Mouse (Mus musculus): Measurements from ENCODE around the gene Lrrfip1. TPM values are rescaled to one million over a fixed set of nuclear protein-coding genes. Genes with fewer than 3 reads are reported as not detected.

Lrrfip1 gene
- polyA plus RNA-seq, 1 experiment, result 31.7 TPM

DNA sequence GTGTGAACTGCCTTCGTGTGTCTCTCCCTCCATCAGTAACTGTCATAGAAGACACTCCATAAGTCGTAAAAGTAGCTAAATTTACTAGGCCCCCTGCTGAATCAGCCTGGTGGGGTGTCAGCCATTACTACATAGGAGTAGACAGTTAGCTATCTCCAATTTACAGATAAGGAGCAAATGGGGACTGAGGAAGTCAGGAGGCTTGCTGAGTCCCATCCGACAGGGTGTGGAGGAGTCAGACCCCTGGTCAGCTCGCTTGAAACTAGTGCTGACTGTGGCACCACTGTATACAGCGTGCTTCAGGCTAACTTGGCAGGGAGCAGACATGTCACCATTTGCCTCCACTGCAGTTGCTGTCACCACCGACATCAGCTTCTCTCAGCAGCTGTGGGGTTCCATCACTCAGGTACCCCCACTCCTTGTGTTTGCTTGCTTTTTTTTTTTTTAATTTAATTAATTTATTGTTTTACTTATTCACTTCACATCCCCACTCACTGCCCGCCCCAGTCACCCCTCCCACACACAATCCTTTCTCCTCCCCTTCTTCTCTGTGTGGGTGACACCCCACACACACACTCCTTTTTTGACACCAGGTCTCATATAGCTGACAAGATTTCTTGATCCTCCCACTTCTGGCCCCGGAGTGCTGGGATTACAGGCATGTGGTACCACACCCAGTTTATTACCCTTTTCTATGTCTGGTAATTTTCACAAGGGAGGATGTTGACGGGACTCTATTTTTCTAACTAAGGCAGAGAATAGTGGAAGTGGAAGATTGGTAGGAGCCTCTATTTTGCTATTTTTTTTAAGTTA, 61.5 kb downstream of the Lrrfip1 start:
- no peak for DNase-seq (ENCODE audit: low read depth)
- no peak for TF ChIP-seq CTCF (IDR thresholded peaks at IDR 0.05; ENCODE audit: borderline replicate concordance, extremely low read depth, insufficient read depth, insufficient read length)

DNA sequence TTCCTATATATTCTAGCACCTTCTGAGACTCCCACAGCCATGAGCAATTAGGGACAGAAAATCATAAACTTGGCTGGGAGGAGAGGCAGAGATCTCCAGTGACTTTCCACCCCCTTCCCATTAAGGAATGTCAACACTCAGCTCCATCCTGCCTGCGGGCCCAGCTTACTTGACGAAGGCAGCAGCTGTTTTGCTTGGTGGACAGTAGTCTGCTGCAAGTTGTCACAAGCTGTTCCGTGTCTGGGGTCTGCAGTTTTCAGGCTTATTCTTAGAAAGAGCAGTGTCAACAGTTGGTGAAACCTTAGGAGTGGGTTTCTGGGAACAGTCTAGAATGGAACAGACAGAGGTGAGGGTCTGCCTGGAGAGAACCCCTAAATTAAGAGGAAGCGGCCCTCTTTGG, 62.6 kb downstream of the Lrrfip1 start:
- no peak for TF ChIP-seq CTCF (IDR thresholded peaks at IDR 0.05; ENCODE audit: borderline replicate concordance, extremely low read depth, insufficient read depth, insufficient read length)
- TF ChIP-seq POLR2A (IDR thresholded peaks at IDR 0.05; ENCODE audit: borderline replicate concordance, extremely low read depth, insufficient read depth, insufficient read length, poor library complexity, severe bottlenecking), result no peak
- DNase-seq (ENCODE audit: low read depth), result no peak

DNA sequence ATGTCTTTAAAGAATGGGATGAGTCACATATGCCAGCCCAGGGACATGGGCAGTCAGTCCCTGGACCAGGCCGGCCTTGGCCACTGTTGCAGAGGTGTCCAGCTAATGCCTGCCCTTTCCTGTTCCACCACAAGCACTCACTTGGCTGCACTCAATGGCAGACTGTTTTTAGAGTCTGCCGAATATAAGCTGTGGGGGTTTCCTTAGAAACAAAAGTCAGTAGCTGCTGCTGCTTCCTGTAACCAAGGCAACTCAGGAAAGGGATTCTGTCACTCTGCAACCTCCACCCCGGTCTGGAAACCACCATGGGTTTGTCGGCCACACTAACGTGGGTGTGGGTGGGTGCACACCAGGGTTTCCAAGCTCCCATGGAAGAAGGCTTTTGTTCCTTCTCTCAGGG, 63.8 kb downstream of the Lrrfip1 start:
- no peak for TF ChIP-seq POLR2A (IDR thresholded peaks at IDR 0.05; ENCODE audit: borderline replicate concordance, extremely low read depth, insufficient read depth, insufficient read length, poor library complexity, severe bottlenecking)
- TF ChIP-seq CTCF (IDR thresholded peaks at IDR 0.05; ENCODE audit: borderline replicate concordance, extremely low read depth, insufficient read depth, insufficient read length), result no peak
- peak; percentile 62 for DNase-seq (ENCODE audit: low read depth)

DNA sequence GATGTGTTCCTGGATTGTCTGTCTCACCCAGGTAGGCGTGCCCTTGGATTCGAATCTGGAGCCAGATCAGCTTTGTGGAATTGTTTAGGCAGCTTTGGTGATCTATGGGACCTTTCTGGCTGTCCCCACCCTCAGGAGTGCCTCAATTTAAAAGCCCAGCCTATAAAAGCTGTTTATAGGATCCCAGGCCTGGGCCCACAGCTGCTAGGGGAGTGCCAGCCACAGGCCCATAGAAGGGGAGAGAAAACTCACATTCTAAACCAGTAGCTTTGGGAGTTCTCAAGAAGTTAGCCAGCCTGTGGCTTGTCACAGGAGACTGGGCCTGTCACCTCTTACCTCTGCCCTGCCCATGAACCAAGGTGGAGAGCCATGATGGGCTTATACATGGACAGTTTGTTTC, 65.5 kb downstream of the Lrrfip1 start:
- TF ChIP-seq POLR2A (IDR thresholded peaks at IDR 0.05; ENCODE audit: borderline replicate concordance, extremely low read depth, insufficient read depth, insufficient read length, poor library complexity, severe bottlenecking), result no peak
- TF ChIP-seq CTCF (IDR thresholded peaks at IDR 0.05; ENCODE audit: borderline replicate concordance, extremely low read depth, insufficient read depth, insufficient read length), result no peak
- DNase-seq (ENCODE audit: low read depth), result no peak

DNA sequence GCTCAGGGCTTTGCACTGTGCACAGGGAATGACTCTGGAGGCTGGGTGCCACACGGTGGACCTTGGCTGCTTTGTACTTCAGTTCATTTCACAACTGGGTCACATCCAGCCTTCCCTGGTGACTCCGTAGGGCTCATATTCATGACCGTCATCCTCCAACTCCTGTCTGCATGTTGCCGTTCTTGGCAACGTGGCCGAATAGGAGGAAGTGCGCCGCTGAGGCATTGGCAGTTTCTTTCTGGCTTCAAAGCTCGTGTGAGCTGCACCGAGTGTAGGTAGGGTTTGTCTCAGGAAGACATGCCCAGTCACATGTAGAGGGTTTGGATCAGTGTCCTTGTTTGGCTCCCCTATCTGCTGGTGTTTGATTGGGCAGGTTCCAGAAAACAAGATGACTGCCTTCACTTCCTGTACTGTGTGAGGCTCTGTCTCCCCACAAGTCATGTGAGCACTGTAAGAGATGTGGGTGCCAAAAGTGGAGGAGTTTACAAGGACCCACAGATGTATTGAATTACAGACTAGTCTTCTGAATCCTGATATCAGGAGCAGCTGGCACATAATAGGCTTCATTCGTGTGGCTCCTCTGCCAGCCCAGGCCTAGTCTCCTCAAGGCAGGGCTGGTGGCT, 66.5 kb downstream of the Lrrfip1 start:
- TF ChIP-seq POLR2A (IDR thresholded peaks at IDR 0.05; ENCODE audit: borderline replicate concordance, extremely low read depth, insufficient read depth, insufficient read length, poor library complexity, severe bottlenecking) (no peak), CTCF (IDR thresholded peaks at IDR 0.05; ENCODE audit: borderline replicate concordance, extremely low read depth, insufficient read depth, insufficient read length) (no peak)

DNA sequence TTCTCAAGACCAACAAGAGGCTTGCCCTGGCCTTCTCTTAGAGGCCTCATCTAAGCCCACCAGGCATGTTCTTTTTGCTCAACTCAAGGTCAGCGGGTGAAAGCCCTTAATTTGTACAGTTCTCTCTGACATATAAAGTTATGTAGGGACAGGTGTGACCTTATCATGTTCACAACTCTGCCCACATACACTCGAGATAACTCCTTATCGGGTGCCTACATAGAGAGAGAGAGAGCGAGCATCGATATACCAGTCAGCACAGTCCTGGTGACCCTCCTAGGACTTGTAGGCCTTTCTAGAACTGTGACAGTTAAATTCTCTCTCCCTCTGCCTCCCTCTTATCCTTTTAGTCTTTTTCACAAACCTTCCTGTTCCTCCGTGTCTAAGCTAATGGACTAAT, 67.5 kb downstream of the Lrrfip1 start:
- DNase-seq (ENCODE audit: low read depth), result no peak
- TF ChIP-seq CTCF (IDR thresholded peaks at IDR 0.05; ENCODE audit: borderline replicate concordance, extremely low read depth, insufficient read depth, insufficient read length), result no peak
- TF ChIP-seq POLR2A (IDR thresholded peaks at IDR 0.05; ENCODE audit: borderline replicate concordance, extremely low read depth, insufficient read depth, insufficient read length, poor library complexity, severe bottlenecking), result no peak

More for the DNA sequence above, 66.5 kb downstream of the Lrrfip1 start:
- no peak for DNase-seq (ENCODE audit: low read depth)

DNA sequence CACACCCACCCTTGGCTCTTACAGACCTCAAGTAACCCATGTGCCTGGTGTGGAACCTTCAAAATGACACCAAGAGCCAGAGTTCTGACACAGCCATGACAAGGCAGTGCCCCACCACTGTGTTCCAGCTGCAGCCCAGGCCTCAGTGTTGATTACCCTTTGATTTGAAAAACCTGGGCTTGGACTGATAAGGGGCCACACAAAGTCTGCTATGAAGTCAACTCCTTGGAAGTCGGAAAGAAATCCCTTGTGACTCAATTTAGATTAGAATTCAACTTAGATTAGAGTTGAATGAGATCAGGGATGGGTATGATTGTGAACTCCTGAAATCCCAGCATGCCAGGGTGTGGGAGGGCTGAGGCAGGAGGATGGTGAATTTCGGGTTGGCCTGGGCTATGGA, 68.1 kb downstream of the Lrrfip1 start:
- TF ChIP-seq CTCF (IDR thresholded peaks at IDR 0.05; ENCODE audit: borderline replicate concordance, extremely low read depth, insufficient read depth, insufficient read length), result no peak
- no peak for DNase-seq (ENCODE audit: low read depth)

DNA sequence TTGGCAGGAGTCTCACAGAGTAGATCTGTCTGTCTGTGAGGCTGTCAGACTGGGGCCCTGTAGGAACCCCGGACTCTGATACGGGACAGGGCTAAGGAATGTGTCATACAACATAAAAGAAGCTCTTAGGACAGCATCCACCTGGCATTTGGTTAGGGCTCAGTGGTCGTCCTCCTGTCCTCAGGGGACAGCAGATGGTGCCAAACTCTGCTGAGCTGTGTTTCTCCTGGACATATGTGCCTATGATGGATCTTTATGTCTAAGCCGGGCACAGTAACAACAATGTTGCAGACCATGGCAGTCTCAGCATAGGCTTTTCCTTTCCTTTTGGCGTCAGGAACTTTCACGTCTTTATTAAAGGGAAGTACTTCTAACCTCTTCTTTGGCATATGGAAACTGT, 69.2 kb downstream of the Lrrfip1 start:
- DNase-seq (ENCODE audit: low read depth), result no peak
- no peak for TF ChIP-seq CTCF (IDR thresholded peaks at IDR 0.05; ENCODE audit: borderline replicate concordance, extremely low read depth, insufficient read depth, insufficient read length)
- no peak for TF ChIP-seq POLR2A (IDR thresholded peaks at IDR 0.05; ENCODE audit: borderline replicate concordance, extremely low read depth, insufficient read depth, insufficient read length, poor library complexity, severe bottlenecking)

DNA sequence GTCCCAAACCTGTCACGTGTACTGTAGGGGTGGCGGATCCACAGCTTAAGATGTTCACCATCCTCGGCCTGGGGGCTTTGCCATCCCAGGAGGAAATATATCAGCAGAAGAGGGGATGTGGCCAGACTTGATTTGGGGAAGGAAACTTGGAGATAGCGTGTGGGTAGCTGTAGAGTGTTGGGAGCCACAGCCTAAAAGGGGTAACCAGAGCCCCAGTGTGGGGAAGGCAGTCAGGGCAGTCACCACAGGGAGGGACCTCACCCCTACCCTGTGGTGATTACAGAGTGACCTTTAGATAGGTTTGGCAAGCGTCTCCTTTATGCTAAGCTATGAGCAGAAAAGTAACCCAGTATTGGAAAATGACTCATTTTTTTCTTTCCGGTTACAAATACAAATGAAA, 71.0 kb downstream of the Lrrfip1 start:
- DNase-seq (ENCODE audit: low read depth), result no peak
- TF ChIP-seq POLR2A (IDR thresholded peaks at IDR 0.05; ENCODE audit: borderline replicate concordance, extremely low read depth, insufficient read depth, insufficient read length, poor library complexity, severe bottlenecking) (no peak), CTCF (IDR thresholded peaks at IDR 0.05; ENCODE audit: borderline replicate concordance, extremely low read depth, insufficient read depth, insufficient read length) (no peak)

DNA sequence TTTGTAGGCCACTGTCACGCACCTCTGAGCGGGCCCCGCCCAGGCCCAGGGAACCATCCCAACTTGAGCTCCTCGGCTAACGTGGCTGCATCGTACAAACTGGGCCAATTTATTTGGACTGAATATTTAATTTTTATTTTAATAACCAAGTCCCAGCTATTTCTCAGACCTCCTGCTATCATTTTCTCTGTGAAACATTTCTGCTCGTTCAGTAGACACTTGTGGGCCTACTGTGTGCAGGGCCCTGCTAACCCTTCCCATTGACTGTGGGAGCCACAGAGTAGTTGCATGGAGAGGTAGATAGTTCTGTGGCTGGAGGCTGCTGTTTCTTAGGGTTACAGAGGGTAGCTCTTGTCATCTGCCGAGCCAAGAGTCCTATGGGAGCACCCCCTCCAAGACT, 72.0 kb downstream of the Lrrfip1 start:
- TF ChIP-seq POLR2A (IDR thresholded peaks at IDR 0.05; ENCODE audit: borderline replicate concordance, extremely low read depth, insufficient read depth, insufficient read length, poor library complexity, severe bottlenecking) (no peak), CTCF (IDR thresholded peaks at IDR 0.05; ENCODE audit: borderline replicate concordance, extremely low read depth, insufficient read depth, insufficient read length) (no peak)
- DNase-seq (ENCODE audit: low read depth), result no peak

DNA sequence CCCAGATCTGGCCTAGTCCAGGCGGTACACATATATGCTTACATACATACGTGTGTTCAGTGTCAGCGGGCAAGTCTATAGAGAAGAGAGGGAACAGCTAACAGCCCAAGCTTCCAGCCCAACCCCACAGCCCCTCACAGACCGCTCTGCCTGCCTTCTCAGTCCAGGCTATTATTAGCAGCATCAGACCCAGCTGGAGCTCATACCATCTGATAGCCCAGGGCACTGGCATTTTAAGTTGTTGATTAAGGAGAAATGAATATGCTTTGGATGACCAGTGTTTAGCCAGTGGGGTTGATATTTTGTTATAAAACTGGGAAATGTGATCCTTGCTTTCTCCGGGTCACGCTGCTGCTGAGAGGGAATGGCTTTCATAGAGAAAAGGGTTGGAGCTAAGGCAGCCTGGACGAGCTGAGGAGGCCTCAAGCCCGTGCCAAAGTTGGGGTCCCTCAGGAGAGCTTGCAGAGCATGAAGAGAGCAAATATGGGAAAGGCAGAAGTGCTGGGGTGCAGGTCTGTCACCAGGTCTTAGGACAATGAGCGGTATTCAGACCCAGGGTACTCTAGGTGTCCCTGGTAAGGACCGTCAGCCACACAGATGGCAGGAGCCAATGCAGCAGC, 73.2 kb downstream of the Lrrfip1 start:
- no peak for DNase-seq (ENCODE audit: low read depth)
- no peak for TF ChIP-seq POLR2A (IDR thresholded peaks at IDR 0.05; ENCODE audit: borderline replicate concordance, extremely low read depth, insufficient read depth, insufficient read length, poor library complexity, severe bottlenecking)
- no peak for TF ChIP-seq CTCF (IDR thresholded peaks at IDR 0.05; ENCODE audit: borderline replicate concordance, extremely low read depth, insufficient read depth, insufficient read length)

DNA sequence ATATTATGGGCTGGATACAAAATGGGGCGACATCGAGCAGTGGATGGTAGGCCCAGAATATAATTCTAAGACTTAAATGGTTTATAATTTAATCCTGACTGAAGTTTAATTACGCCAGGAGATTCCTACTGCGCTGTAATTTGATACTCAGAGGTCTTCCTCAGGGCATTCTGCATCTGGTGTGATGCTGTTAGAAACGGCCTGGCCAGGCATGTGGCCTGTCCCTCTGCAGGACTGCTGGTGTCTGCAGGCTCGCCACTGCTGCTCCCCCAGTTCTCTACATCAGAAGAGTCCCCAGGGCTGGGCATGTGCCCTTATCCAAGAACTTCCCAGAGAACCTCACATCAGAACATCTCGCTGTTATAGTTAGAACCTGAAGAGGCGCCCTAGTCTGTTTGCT, 78.4 kb downstream of the Lrrfip1 start:
- no peak for DNase-seq (ENCODE audit: low read depth)
- no peak for TF ChIP-seq CTCF (IDR thresholded peaks at IDR 0.05; ENCODE audit: borderline replicate concordance, extremely low read depth, insufficient read depth, insufficient read length)
- no peak for TF ChIP-seq POLR2A (IDR thresholded peaks at IDR 0.05; ENCODE audit: borderline replicate concordance, extremely low read depth, insufficient read depth, insufficient read length, poor library complexity, severe bottlenecking)

All from brain, embryonic 14.5 days (tissue).